Mouse (Mus musculus) lung, postnatal 0 days (tissue): ENCODE data around the gene Atp1a4. TPM values are rescaled to one million over a fixed set of nuclear protein-coding genes. Genes with fewer than 3 reads are reported as not detected.
A peak's percentile ranks its signal among the peaks of the same experiment; 100 is the strongest.
"Not testable (repeated sequence)": the region's sequence is repeated elsewhere in the genome, so short reads cannot be mapped to it uniquely, and the experiment has no call there.

ENCODE experiments used
- ATAC-seq: fragments of 200-750 bp; cut with Nextera tagmentation; 2 replicates; pipeline ENCODE4 v1.8.0; 2017; ENCODE audit warnings: moderate library complexity
- DNase-seq: peaks from one replicate; pipeline ENCODE4 v3.0.0-alpha.2; 2016; ENCODE audit warnings: low spot score
- H3K27ac ChIP-seq: fragments of 300-500 bp; sonication (generic); 2 replicates; pipeline ENCODE4 v1.5.1; 2014; ENCODE audit warnings: antibody characterized with exemption, mild to moderate bottlenecking, low read length, mixed read lengths
- H3K27me3 ChIP-seq: fragments of 300-500 bp; sonication (generic); replicated peaks from 2 replicates; pipeline ENCODE4 v1.6.1; 2014; ENCODE audit warnings: low read length, mixed read lengths; ENCODE audit not compliant: insufficient read depth
- H3K36me3 ChIP-seq: fragments of 300-500 bp; sonication (generic); 2 replicates; pipeline ENCODE4 v1.6.1; 2014; ENCODE audit warnings: low read length, mixed read lengths; ENCODE audit not compliant: insufficient read depth
- H3K4me1 ChIP-seq: fragments of 300-500 bp; sonication (generic); 2 replicates; pipeline ENCODE4 v1.6.1; 2014; ENCODE audit warnings: antibody characterized with exemption, low read depth, low read length, mixed read lengths; ENCODE audit not compliant: insufficient read depth
- H3K4me2 ChIP-seq: fragments of 300-500 bp; sonication (generic); replicated peaks from 2 replicates; pipeline ENCODE4 v1.6.1; 2014; ENCODE audit warnings: low read depth, mild to moderate bottlenecking, low read length, moderate library complexity, mixed read lengths
- H3K4me3 ChIP-seq: fragments of 300-500 bp; sonication (generic); 2 replicates; pipeline ENCODE4 v1.5.1; 2014; ENCODE audit warnings: low read depth, low read length
- H3K9ac ChIP-seq: fragments of 300-500 bp; sonication (generic); replicated peaks from 2 replicates; pipeline ENCODE4 v1.6.1; 2014; ENCODE audit warnings: low read depth, mild to moderate bottlenecking
- H3K9me3 ChIP-seq: fragments of 300-500 bp; sonication (generic); 2 replicates; pipeline ENCODE4 v1.6.1; 2016; ENCODE audit warnings: low read length, mixed read lengths
- CTCF ChIP-seq: IDR thresholded peaks from 2 replicates; pipeline ENCODE4 v1.5.1; 2016; ENCODE audit warnings: antibody characterized with exemption, mild to moderate bottlenecking
- EP300 ChIP-seq: IDR thresholded peaks from 2 replicates; pipeline ENCODE4 v1.6.1; 2016; ENCODE audit warnings: antibody characterized with exemption, mild to moderate bottlenecking, control low read depth
- whole genome bisulfite sequencing: fragments of 180-500 bp; shearing (Covaris S2); extraction: QIAGEN DNeasy Blood & Tissue Kit; methylation state at CpG from one replicate; pipeline ENCODE4 v1.1.7; 2014; 5-methylcytosine and 5-hydroxymethylcytosine counted together
- polyA plus RNA-seq: library from polyadenylated mRNA; unstranded; fragments of >200 nt; fragmentation: Nextera tagmentation; extraction: Ambion mirVana; gene quantifications from 2 replicates; pipeline ENCODE4 v1.2.1, GENCODE M21; 2015

Atp1a4 gene
- polyA plus RNA-seq, 1 experiment from 2014 or later = 0.04 TPM

DNA sequence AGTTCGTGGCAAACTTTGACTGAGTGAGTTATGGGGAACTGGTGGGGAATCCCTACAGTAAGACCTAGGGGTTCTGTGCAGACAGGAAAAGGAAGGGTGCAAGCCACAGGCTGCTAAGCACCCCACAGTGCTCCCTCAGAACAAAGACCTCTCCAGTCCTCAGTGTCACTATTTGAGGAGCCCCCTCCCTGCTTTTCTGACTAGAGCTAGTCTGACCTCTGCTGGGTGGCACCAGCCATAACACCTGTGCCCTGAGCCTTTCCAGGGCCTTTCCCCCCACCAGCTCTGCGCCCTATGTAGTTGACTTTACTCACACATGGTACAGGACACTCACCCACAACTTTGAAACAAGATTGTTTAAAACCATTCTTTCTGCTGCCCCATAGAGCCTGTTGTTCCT lies 10.5 kb downstream of the Atp1a4 start:
- no peak overlapping the region for H3K4me3 ChIP-seq
- H3K4me2 ChIP-seq = no peak overlapping the region
- no peaks in the 10 kb centered on the region for H3K36me3 ChIP-seq
- TF ChIP-seq EP300 (no peak), CTCF (peak; percentile 68)
- no peak overlapping the region for H3K27ac ChIP-seq
- no peaks in the 10 kb centered on the region for H3K9me3 ChIP-seq
- H3K9ac ChIP-seq = no peak overlapping the region
- DNase-seq (peak; percentile 24), ATAC-seq (0 out of 2 replicates have a peak, but pooled peaks have one; percentile 21)
- no peaks in the 10 kb centered on the region for H3K4me1 ChIP-seq
- 41% methylated on average over 2 of the region's 2 CpGs for WGBS
- H3K27me3 ChIP-seq = no peaks in the 10 kb centered on the region

- Histone ChIP-seq H3K27me3 (no peaks in the 10 kb centered on the region), H3K4me1 (no peaks in the 10 kb centered on the region), H3K4me2 (no peak overlapping the region), H3K27ac (no peak overlapping the region), H3K36me3 (no peaks in the 10 kb centered on the region), H3K9me3 (no peaks in the 10 kb centered on the region), H3K9ac (no peak overlapping the region), H3K4me3 (no peak overlapping the region)
- DNase-seq (no peak), ATAC-seq (no peak)
- TF ChIP-seq EP300 (no peak), CTCF (no peak)
- 61% methylated on average over 4 of the region's 4 CpGs for whole genome bisulfite sequencing
Observed at GRCm38 (mm10) chr1:172247216-172247615, 11.0 kb downstream of the Atp1a4 start.

- H3K27me3 ChIP-seq, H3K4me2 ChIP-seq: not testable (repeated sequence)
- 40% methylated on average over 23 of the region's 23 CpGs for WGBS
Observed at GRCm38 (mm10) chr1:172244645-172245044, 13.6 kb downstream of the Atp1a4 start.

DNA sequence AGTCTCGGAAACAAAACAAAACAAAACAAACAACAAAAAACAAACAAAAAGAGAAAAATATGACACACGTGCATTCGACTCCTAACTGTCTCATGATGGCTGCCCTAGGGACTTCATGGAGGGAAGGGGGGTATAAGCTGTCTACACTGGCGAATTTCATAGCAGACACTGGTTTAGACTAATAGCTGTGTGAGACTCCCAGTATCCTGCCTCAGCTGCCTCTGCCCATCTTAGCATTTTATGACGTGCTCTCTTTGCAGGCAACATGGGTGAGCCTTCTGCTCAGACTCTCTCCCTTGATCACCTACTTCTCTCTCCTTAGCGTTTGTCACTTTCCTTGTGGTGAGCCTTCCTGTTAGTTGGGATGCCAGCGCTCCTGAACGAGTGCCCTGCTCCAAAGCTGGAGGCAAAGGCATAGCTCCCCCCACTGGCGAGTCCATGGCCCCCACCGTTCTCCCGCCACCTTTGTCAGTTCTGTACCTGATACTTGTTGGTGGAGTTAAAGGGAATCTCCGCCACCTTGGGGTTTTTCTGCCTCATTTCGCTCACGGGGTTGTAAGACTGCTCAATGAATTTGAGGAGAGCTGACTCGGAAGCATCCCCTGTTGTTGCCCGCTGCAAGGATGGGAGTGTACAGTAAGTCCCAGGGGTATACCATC lies 14.5 kb downstream of the Atp1a4 start:
- WGBS = 36% methylated on average over 16 of the region's 16 CpGs
- Histone ChIP-seq H3K36me3 (no peaks in the 10 kb centered on the region), H3K4me2 (no peak overlapping the region), H3K9me3 (no peaks in the 10 kb centered on the region), H3K4me1 (no peaks in the 10 kb centered on the region), H3K9ac (no peak overlapping the region), H3K4me3 (no peak overlapping the region), H3K27ac (no peak overlapping the region), H3K27me3 (no peaks in the 10 kb centered on the region)
- no peak for DNase-seq
- no peak for TF ChIP-seq EP300
- TF ChIP-seq CTCF = peak; percentile 60
- ATAC-seq = no peak

More at GRCm38 (mm10) chr1:172244645-172245044, 13.6 kb downstream of the Atp1a4 start:
- not testable (repeated sequence) for H3K9ac ChIP-seq, DNase-seq, H3K4me3 ChIP-seq, H3K36me3 ChIP-seq, ATAC-seq, H3K9me3 ChIP-seq, H3K27ac ChIP-seq, H3K4me1 ChIP-seq

DNA sequence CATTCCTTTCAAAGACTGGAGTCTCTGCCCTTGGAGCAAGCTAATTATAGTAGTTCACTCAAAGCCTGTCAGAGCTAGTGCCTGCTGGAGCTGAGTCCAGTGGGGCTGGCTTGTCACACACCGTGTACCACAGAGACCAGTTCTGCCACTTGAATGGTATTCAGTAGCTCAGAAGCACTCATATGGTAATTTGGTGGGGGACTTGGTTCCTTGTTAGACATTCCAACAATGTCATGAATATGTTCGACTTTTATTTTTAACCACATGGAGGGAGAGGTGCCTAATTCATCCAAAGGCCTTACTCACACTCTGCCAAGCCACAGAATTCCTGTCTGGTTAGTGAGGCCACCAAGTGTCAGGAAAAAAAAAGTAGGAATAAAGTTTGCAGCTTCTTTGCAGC lies 15.8 kb downstream of the Atp1a4 start:
- WGBS = 42% methylated on average over 2 of the region's 2 CpGs
- H3K4me2 ChIP-seq = no peak overlapping the region
- ATAC-seq = peak; percentile 78
- H3K9me3 ChIP-seq = no peaks in the 10 kb centered on the region
- no peaks in the 10 kb centered on the region for H3K36me3 ChIP-seq
- H3K27ac ChIP-seq = no peak overlapping the region
- no peaks in the 10 kb centered on the region for H3K4me1 ChIP-seq
- TF ChIP-seq EP300 = no peak
- TF ChIP-seq CTCF = no peak
- DNase-seq = peak; percentile 62
- no peak overlapping the region for H3K9ac ChIP-seq
- H3K27me3 ChIP-seq = no peaks in the 10 kb centered on the region
- H3K4me3 ChIP-seq = no peak overlapping the region

DNA sequence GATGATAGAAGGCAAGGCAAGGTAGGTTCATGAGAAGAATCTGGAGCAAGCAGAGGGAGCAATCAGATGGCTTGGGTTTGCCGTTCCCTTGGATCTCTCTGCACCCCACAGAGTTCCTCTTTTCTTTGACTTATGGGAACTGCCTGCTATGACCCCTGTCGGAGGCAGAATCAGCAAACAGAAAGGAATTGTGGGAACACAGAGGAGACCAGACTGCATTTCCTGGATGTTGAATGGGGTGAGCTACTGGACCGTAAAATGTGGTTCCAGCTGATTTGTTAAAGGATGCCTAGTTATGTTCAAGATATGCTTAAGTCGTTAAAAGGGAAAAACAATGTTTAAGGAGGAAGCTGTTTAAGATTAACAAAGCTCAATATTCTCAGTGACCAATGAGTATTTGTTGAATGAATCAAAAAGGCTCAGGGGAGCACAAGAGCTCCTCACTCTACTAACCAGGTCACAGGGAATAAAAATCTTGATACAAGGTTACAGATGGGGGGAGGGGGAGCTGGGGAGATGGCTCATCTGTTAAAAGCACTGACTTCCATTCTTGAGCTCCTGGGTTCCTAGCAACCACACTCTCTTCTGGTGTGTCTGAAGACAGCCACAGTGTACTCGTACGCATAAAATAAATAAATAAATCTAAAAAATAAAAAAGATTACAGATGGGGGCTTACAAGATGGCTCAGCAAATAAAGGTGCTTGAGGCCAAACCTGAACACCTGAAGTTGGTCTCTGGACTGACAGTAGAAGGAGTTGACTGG lies 17.1 kb downstream of the Atp1a4 start:
- TF ChIP-seq CTCF = no peak
- TF ChIP-seq EP300 = no peak
- WGBS = 60% methylated on average over 6 of the region's 6 CpGs
- Histone ChIP-seq H3K4me1 (no peaks in the 10 kb centered on the region), H3K9ac (no peak overlapping the region), H3K27ac (no peak overlapping the region), H3K36me3 (no peaks in the 10 kb centered on the region), H3K27me3 (no peaks in the 10 kb centered on the region), H3K9me3 (no peaks in the 10 kb centered on the region), H3K4me2 (no peak overlapping the region), H3K4me3 (no peak overlapping the region)
- ATAC-seq = no peak
- DNase-seq = no peak
